Mouse (Mus musculus): ENCODE measurements around the gene Speer4a. TPM values are rescaled to one million over a fixed set of nuclear protein-coding genes. Genes with fewer than 3 reads are reported as not detected.

Speer4a gene
- polyA plus RNA-seq (2012; rRNA removed), result 0.03 TPM in 1 of 2 replicates, not detected in the other

GRCm38 (mm10) chr5:26039458-26039857 is at the start of gene Speer4a:
Gene Speer4a, minus strand, starts transcription at chr5:26039558.

GRCm38 (mm10) chr5:26058481-26058880 is 19.1 kb upstream of the Speer4a start, which contains the start of gene Gm7347:
Gene Gm7347, minus strand, starts transcription at chr5:26058581.

GRCm38 (mm10) chr5:26022816-26023215 is 16.5 kb downstream of the Speer4a start, which contains the start of gene Gm5862:
Gene Gm5862, minus strand, starts transcription at chr5:26022916.

GRCm38 (mm10) chr5:26004698-26005097 is 34.7 kb downstream of the Speer4a start, which contains the start of gene Gm1979:
Gene Gm1979, minus strand, starts transcription at chr5:26004798.

GRCm38 (mm10) chr5:25988550-25988949 is 50.8 kb downstream of the Speer4a start, which contains the start of gene Gm21698:
Gene Gm21698, minus strand, starts transcription at chr5:25988650.

Other genes with a start within 250 kb of the Speer4a start
- not detected in 2 replicates for gene Gm21663, start 97.2 kb downstream of the Speer4a start, polyA plus RNA-seq (2012; rRNA removed)
- not detected in 2 replicates for gene Gm21671, start 85.1 kb downstream of the Speer4a start, polyA plus RNA-seq (2012; rRNA removed)
- gene Gm21680, start 66.9 kb downstream of the Speer4a start, polyA plus RNA-seq (2012; rRNA removed), result not detected in 2 replicates
- gene Gm21698, start 50.9 kb downstream of the Speer4a start, polyA plus RNA-seq (2012; rRNA removed), result 0.06 TPM in 1 of 2 replicates, not detected in the other
- not detected in 2 replicates for gene Gm1979, start 34.8 kb downstream of the Speer4a start, polyA plus RNA-seq (2012; rRNA removed)
- gene Gm5862, start 16.6 kb downstream of the Speer4a start, polyA plus RNA-seq (2012; rRNA removed), result not detected in 2 replicates
- gene Gm7347, start 19.0 kb upstream of the Speer4a start, polyA plus RNA-seq (2012; rRNA removed), result not detected in 2 replicates
- not detected in 2 replicates for gene Gm10471, start 49.7 kb upstream of the Speer4a start, polyA plus RNA-seq (2012; rRNA removed)
- gene 5031410I06Rik, start 65.8 kb upstream of the Speer4a start, polyA plus RNA-seq (2012; rRNA removed), result not detected in 2 replicates
- not detected in 2 replicates for gene Gm10220, start 81.9 kb upstream of the Speer4a start, polyA plus RNA-seq (2012; rRNA removed)
- gene Gm7361, start 218.1 kb upstream of the Speer4a start, polyA plus RNA-seq (2012; rRNA removed), result 0.42 and 0.45 TPM in 2 replicates